Mouse (Mus musculus): ENCODE measurements around the gene Plcb3. TPM values are rescaled to one million over a fixed set of nuclear protein-coding genes. Genes with fewer than 3 reads are reported as not detected.

The Plcb3 gene
- polyA plus RNA-seq, 1 experiment from 2014 or later: 7.3 TPM

- no peak for DNase-seq (ENCODE audit: low spot score)
Observed at GRCm38 (mm10) chr19:6940396-6941351, 35.6 kb downstream of the Plcb3 start.

- no peak for DNase-seq (ENCODE audit: low spot score)
Observed at GRCm38 (mm10) chr19:6939106-6940002, 36.9 kb downstream of the Plcb3 start.

GRCm38 (mm10) chr19:6937541-6938465 is 38.5 kb downstream of the Plcb3 start:
- DNase-seq (ENCODE audit: low spot score): no peak

- DNase-seq (ENCODE audit: low spot score): peak; percentile 52
Observed at GRCm38 (mm10) chr19:6936299-6936698, 40.0 kb downstream of the Plcb3 start.

GRCm38 (mm10) chr19:6934195-6934977 is 41.9 kb downstream of the Plcb3 start, which contains the start of gene Kcnk4:
Gene Kcnk4, minus strand, starts transcription at chr19:6934515.
- DNase-seq (ENCODE audit: low spot score): no peak

GRCm38 (mm10) chr19:6933436-6934194 is 42.7 kb downstream of the Plcb3 start:
- DNase-seq (ENCODE audit: low spot score): no peak

GRCm38 (mm10) chr19:6933102-6933435 is 43.2 kb downstream of the Plcb3 start:
- DNase-seq (ENCODE audit: low spot score): no peak

- no peak for DNase-seq (ENCODE audit: low spot score)
Observed at GRCm38 (mm10) chr19:6932018-6932417, 44.3 kb downstream of the Plcb3 start.

GRCm38 (mm10) chr19:6931002-6931401 is 45.3 kb downstream of the Plcb3 start:
- no peak for DNase-seq (ENCODE audit: low spot score)

- DNase-seq (ENCODE audit: low spot score): no peak
Observed at GRCm38 (mm10) chr19:6928080-6928479, 48.2 kb downstream of the Plcb3 start.

- peak; percentile 31 for DNase-seq (ENCODE audit: low spot score)
Observed at GRCm38 (mm10) chr19:6926559-6927255, 49.6 kb downstream of the Plcb3 start.

GRCm38 (mm10) chr19:6925611-6926329 is 50.5 kb downstream of the Plcb3 start:
- no peak for DNase-seq (ENCODE audit: low spot score)

GRCm38 (mm10) chr19:6925307-6925573 is 51.0 kb downstream of the Plcb3 start, which contains the start of gene Catsperz:
Gene Catsperz, minus strand, starts transcription at chr19:6925380.
- no peak for DNase-seq (ENCODE audit: low spot score)

- DNase-seq (ENCODE audit: low spot score): peak; percentile 79
Observed at GRCm38 (mm10) chr19:6924461-6925306, 51.6 kb downstream of the Plcb3 start.

- no peak for DNase-seq (ENCODE audit: low spot score)
Observed at GRCm38 (mm10) chr19:6922901-6923735, 53.2 kb downstream of the Plcb3 start.

Measured in thymus, postnatal 0 days (tissue).